Mouse (Mus musculus) lung, postnatal 0 days (tissue): Measurements from ENCODE around the gene Rpl29. TPM values are rescaled to one million over a fixed set of nuclear protein-coding genes. Genes with fewer than 3 reads are reported as not detected.

Experiments used
- ATAC-seq: fragments of 200-750 bp; cut with Nextera tagmentation; 2 replicates; pipeline ENCODE4 v1.8.0; 2017; ENCODE audit warnings: moderate library complexity
- DNase-seq: peaks from one replicate; pipeline ENCODE4 v3.0.0-alpha.2; 2016; ENCODE audit warnings: low spot score
- H3K27ac ChIP-seq: fragments of 300-500 bp; sonication (generic); 2 replicates; pipeline ENCODE4 v1.5.1; 2014; ENCODE audit warnings: antibody characterized with exemption, mild to moderate bottlenecking, low read length, mixed read lengths
- H3K27me3 ChIP-seq: fragments of 300-500 bp; sonication (generic); replicated peaks from 2 replicates; pipeline ENCODE4 v1.6.1; 2014; ENCODE audit warnings: low read length, mixed read lengths; ENCODE audit not compliant: insufficient read depth
- H3K36me3 ChIP-seq: fragments of 300-500 bp; sonication (generic); 2 replicates; pipeline ENCODE4 v1.6.1; 2014; ENCODE audit warnings: low read length, mixed read lengths; ENCODE audit not compliant: insufficient read depth
- H3K4me1 ChIP-seq: fragments of 300-500 bp; sonication (generic); 2 replicates; pipeline ENCODE4 v1.6.1; 2014; ENCODE audit warnings: antibody characterized with exemption, low read depth, low read length, mixed read lengths; ENCODE audit not compliant: insufficient read depth
- H3K4me2 ChIP-seq: fragments of 300-500 bp; sonication (generic); replicated peaks from 2 replicates; pipeline ENCODE4 v1.6.1; 2014; ENCODE audit warnings: low read depth, mild to moderate bottlenecking, low read length, moderate library complexity, mixed read lengths
- H3K4me3 ChIP-seq: fragments of 300-500 bp; sonication (generic); 2 replicates; pipeline ENCODE4 v1.5.1; 2014; ENCODE audit warnings: low read depth, low read length
- H3K9ac ChIP-seq: fragments of 300-500 bp; sonication (generic); replicated peaks from 2 replicates; pipeline ENCODE4 v1.6.1; 2014; ENCODE audit warnings: low read depth, mild to moderate bottlenecking
- H3K9me3 ChIP-seq: fragments of 300-500 bp; sonication (generic); 2 replicates; pipeline ENCODE4 v1.6.1; 2016; ENCODE audit warnings: low read length, mixed read lengths
- CTCF ChIP-seq: IDR thresholded peaks from 2 replicates; pipeline ENCODE4 v1.5.1; 2016; ENCODE audit warnings: antibody characterized with exemption, mild to moderate bottlenecking
- EP300 ChIP-seq: IDR thresholded peaks from 2 replicates; pipeline ENCODE4 v1.6.1; 2016; ENCODE audit warnings: antibody characterized with exemption, mild to moderate bottlenecking, control low read depth
- WGBS: fragments of 180-500 bp; shearing (Covaris S2); extraction: QIAGEN DNeasy Blood & Tissue Kit; methylation state at CpG from one replicate; pipeline ENCODE4 v1.1.7; 2014; 5-methylcytosine and 5-hydroxymethylcytosine counted together
- polyA plus RNA-seq: library from polyadenylated mRNA; unstranded; fragments of >200 nt; fragmentation: Nextera tagmentation; extraction: Ambion mirVana; gene quantifications from 2 replicates; pipeline ENCODE4 v1.2.1, GENCODE M21; 2015

The Rpl29 gene
- polyA plus RNA-seq, 1 experiment from 2014 or later = 737 TPM

DNA sequence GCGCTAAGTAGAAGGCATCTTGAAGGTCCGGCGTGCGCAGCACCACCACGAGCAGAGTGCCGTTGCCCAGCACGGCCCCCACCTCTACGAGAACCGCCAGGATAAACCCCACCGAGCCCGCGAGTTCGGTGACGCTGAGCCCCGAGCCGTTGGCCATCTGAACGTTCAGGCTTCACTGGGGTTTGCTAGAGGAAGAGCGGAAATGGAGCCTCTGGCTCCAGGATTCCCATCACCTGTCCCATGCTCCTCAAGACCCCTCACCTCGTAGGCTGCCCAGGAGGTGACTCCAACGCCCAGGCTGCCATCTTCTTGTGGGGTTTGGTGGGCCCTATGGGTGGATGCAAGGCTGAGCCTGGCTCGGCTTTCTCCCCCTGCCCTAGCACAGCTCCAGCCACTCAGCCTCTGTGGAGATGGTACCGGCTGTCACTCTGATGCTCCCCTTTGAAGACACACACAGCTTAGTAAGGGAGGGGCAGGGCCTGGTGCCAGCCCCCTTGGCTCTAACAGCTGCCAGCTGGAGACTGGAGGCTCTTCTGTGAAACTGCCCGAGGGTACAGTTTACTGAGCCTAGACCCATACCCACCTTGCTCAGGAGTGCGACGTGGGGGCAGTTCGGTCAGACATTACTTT is 36.4 kb downstream of the Rpl29 start, which contains the start of gene Gpr62:
Gene Gpr62 (minus strand): TSS at position 368 of the 630 bp plus-strand sequence.
- H3K4me2 ChIP-seq = peak within 1 kb of the TSS; percentile 95
- no peaks in the 10 kb centered on the region for H3K9me3 ChIP-seq
- peaks cover 9% of the 10 kb centered on the region for H3K36me3 ChIP-seq
- peak within 1 kb of the TSS; percentile 49 for H3K4me3 ChIP-seq
- 37% methylated on average over 26 of the region's 26 CpGs for whole genome bisulfite sequencing
- peaks cover 4% of the 10 kb centered on the region for H3K4me1 ChIP-seq
- no peak within 1 kb of the TSS for H3K27ac ChIP-seq
- ATAC-seq (no peak), DNase-seq (no peak)
- peak within 1 kb of the TSS; percentile 34; the same call in 1 of the 2 replicates for H3K9ac ChIP-seq
- TF ChIP-seq CTCF = no peak
- TF ChIP-seq EP300 = no peak
- H3K27me3 ChIP-seq = 0 out of 2 replicates have a peak, but pooled peaks cover 5% of the 10 kb centered on the region

DNA sequence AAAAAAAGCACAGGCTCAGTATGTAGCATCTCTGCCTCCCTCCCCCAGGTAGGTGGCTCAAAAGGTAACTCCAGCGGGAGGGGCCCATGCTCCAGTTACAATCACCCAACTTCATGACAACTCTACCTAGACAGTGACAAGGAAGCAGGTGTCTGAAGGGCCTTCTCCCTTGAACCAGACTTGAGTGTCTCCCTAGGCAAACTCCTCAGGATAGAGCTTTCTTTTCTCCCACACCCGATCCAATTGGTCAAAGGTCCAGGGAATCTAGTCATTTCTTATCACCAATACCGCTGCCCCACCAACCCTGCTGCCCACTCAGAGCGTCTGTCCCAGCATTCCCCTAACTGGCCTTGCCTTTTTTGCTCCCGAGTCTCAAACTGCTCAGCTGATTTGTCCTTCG is 37.5 kb downstream of the Rpl29 start:
- Histone ChIP-seq H3K9me3 (no peaks in the 10 kb centered on the region), H3K4me3 (no peak overlapping the region), H3K36me3 (peaks cover 9% of the 10 kb centered on the region), H3K27me3 (0 out of 2 replicates have a peak, but pooled peaks cover 5% of the 10 kb centered on the region), H3K4me1 (peaks cover 4% of the 10 kb centered on the region), H3K27ac (no peak overlapping the region), H3K9ac (no peak overlapping the region), H3K4me2 (no peak overlapping the region)
- 83% methylated on average over 6 of the region's 6 CpGs for WGBS
- no peak for TF ChIP-seq EP300
- TF ChIP-seq CTCF = no peak
- ATAC-seq = no peak
- no peak for DNase-seq

- Histone ChIP-seq H3K9ac (no peak overlapping the region), H3K4me2 (no peak overlapping the region), H3K27me3 (0 out of 2 replicates have a peak, but pooled peaks cover 5% of the 10 kb centered on the region), H3K4me1 (peaks cover 4% of the 10 kb centered on the region), H3K36me3 (peaks cover 7% of the 10 kb centered on the region; the same call in 1 of the 2 replicates), H3K27ac (no peak overlapping the region), H3K4me3 (no peak overlapping the region), H3K9me3 (no peaks in the 10 kb centered on the region)
- ATAC-seq (no peak), DNase-seq (no peak)
- whole genome bisulfite sequencing = 85% methylated on average over 7 of the region's 7 CpGs
- no peak for TF ChIP-seq CTCF
- no peak for TF ChIP-seq EP300
Measured at GRCm38 (mm10) chr9:106467746-106468145, 38.5 kb downstream of the Rpl29 start.

- 57% methylated on average over 6 of the region's 6 CpGs for WGBS
- Histone ChIP-seq H3K9ac (no peak overlapping the region), H3K4me3 (no peak overlapping the region), H3K36me3 (no peaks in the 10 kb centered on the region), H3K9me3 (no peaks in the 10 kb centered on the region), H3K4me1 (peaks cover 9% of the 10 kb centered on the region), H3K27me3 (0 out of 2 replicates have a peak, but pooled peaks cover 5% of the 10 kb centered on the region), H3K27ac (no peak overlapping the region), H3K4me2 (no peak overlapping the region)
- no peak for DNase-seq
- TF ChIP-seq EP300 (no peak), CTCF (peak; percentile 26)
- no peak for ATAC-seq
Measured at GRCm38 (mm10) chr9:106469317-106469716, 40.1 kb downstream of the Rpl29 start.

DNA sequence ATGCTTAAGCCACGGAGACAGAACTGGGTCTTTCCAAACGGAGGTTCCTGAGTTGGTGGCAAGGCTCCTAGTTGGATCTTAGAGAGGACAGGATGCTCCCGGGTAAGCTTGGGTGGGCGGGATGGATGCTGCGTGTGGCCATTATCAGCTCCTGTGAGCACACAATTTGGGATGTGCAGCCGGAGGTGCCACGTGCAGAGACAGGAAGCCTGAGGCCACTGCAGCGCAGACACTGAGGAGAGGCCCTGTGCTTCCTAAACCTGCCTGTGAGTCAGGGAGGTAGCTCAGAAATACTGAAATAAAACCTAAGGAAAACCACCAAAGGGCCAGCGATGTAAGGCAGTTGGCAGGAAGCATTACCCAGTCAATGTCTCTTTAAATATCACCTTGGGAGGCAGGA is 40.5 kb downstream of the Rpl29 start:
- Histone ChIP-seq H3K4me2 (no peak overlapping the region), H3K36me3 (no peaks in the 10 kb centered on the region), H3K9me3 (no peaks in the 10 kb centered on the region), H3K4me3 (no peak overlapping the region), H3K4me1 (peaks cover 10% of the 10 kb centered on the region), H3K9ac (no peak overlapping the region), H3K27ac (no peak overlapping the region), H3K27me3 (0 out of 2 replicates have a peak, but pooled peaks cover 2% of the 10 kb centered on the region)
- ATAC-seq (no peak), DNase-seq (no peak)
- TF ChIP-seq EP300 (no peak), CTCF (no peak)
- WGBS = 60% methylated on average over 9 of the region's 9 CpGs

DNA sequence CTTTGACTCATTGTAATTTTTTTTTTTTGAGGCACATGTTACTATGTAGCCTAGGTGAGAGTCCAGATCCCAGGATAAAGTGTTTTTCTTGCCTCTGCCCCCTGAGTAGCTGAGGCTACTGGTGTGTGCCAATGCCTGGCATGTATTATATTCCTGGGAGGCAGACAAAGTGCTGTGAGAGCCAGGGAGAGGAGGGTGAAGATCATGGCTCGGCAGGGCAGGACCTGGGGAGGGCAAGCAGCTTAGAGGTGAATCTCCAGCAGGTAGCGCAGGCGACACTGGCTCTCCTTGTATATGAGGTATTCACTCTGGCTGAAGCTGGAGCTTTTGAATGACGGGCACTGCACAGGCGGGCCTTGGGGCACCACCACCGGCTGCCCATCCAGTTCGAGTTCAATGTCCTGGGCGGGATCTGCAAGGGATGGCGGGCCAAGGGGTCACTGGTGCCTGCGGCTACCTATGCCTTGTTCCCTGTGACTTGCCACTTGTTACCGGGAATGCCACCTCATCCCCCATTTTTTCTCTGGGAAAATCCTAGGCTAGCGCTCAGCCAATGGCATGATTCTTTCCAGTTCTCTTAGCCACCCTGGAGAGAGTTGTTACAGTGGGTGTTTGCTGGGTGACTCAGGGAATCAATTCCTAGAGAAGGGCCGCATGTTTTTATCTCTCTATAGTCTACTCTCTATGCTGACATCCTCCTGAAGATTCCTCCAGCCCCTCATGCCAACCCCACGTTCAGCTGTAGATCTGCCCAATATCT is 41.9 kb downstream of the Rpl29 start:
- DNase-seq = no peak
- WGBS = 70% methylated on average over 14 of the region's 14 CpGs
- Histone ChIP-seq H3K4me2 (no peak overlapping the region), H3K27me3 (no peaks in the 10 kb centered on the region), H3K4me1 (peaks cover 19% of the 10 kb centered on the region), H3K36me3 (no peaks in the 10 kb centered on the region), H3K4me3 (no peak overlapping the region), H3K9ac (no peak overlapping the region), H3K9me3 (no peaks in the 10 kb centered on the region), H3K27ac (no peak overlapping the region)
- ATAC-seq = no peak
- TF ChIP-seq EP300 = no peak
